Mouse (Mus musculus): Measurements from ENCODE around the gene Spns2.

DNA sequence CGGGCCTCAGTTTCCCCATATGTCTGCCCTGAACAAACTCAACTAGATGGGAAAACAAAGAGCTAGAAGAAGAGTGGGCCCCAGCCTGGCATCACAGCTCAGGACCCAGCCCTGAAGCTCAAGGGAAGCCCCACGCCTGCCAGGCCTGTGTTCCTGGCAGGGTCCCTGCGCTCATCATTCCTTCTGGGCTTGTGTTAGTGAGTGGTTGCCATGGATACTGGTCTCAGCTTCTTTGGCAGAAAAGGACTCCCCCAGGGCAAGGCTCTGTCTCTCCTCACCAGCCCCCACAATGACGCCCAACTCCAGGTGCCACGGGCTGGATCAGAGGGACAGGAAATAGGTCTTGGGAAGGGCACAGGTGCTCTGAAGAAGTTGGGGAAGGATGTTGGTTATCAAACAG is 4.5 kb downstream of the Spns2 start:
- no peak for TF ChIP-seq CTCF (IDR thresholded peaks at IDR 0.05; ENCODE audit: low read depth, low read length)
- TF ChIP-seq POLR2A (IDR thresholded peaks at IDR 0.05; ENCODE audit: borderline replicate concordance, low read depth, low read length): no peak
